Mouse (Mus musculus): ENCODE measurements at regions not wholly inside any gene's neighbourhood (a gene's known extent, or its start where the extent isn't known, plus 50 kb on each side); places are given as distances from the start of the nearest gene placed in this dataset.

DNA sequence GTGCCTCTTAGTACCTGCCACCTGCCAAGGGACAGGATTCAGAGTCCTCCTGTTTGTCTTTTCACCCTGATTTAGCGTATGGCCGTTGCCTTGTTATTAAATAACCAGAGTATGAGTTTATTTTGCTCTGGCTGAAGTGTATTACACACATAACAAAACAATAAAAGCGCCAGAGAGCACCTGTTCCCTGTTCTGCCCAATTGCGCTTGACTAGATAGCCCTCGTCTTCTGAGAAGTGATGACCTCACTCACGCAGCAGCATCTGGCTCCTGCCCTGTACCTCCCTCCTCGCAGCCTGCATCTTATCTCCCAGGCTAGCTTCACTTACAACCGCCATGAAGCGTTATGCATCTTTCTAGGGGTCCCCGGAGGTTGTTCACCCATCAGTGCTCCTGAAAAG lies 346.5 kb downstream of the Wdr11 start:
- no peak overlapping the region for H3K4me3 ChIP-seq (replicated peaks; ENCODE audit: insufficient read depth, low read depth, low read length)
- TF ChIP-seq POLR2A (IDR thresholded peaks at IDR 0.05; ENCODE audit: borderline replicate concordance, insufficient read depth, low read length), result no peak
- no peak for TF ChIP-seq CTCF (IDR thresholded peaks at IDR 0.05; ENCODE audit: borderline replicate concordance, insufficient read depth, low read depth, low read length)
- H3K4me1 ChIP-seq (ENCODE audit: control insufficient read depth, insufficient read depth, low read length), result no peaks in the 10 kb centered on the region
- no peak for DNase-seq
- no peaks in the 10 kb centered on the region for H3K27me3 ChIP-seq (ENCODE audit: control insufficient read depth, insufficient read depth, low read length)
- 75% methylated on average over 10 of the region's 10 CpGs for WGBS
- H3K27ac ChIP-seq (ENCODE audit: insufficient read depth, low read length), result no peak overlapping the region

- DNase-seq, result no peak
These were observed 347.6 kb downstream of the Wdr11 start for GRCm38 (mm10) chr7:129939266-129939665.

DNA sequence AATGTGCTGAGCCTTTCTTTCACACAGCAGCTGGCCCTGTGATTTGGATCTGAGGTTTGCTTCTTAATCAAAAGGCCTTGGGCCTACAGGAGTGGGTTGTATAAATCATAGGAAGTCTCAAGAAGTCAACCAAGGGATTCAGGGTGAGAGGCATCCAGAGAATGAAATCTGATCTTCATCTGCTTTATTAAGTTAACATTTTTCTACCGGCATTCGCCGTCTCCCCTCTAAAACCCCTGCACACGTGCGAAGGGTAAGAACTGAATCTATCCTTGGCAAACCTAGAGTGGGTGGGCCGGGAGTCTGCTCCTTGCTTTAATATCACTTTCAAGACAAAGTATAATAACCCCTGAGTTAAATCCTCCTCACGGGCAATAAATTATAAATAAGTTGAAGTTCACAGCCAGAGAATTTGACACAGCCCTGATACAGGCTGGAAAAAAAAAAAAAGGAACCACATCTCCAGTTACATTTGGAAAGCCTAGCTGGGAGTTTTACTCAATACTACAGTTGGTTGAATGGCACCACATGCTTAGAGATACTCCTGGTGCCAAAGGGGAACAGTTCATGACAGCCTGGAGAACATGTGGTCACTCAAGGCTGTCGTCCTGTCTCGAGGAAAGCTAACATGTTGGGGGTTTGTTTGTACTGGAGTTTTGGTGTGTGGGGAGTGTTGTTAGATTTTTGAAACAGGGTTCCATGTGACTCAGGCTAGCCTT lies 349.8 kb downstream of the Wdr11 start:
- TF ChIP-seq CTCF (IDR thresholded peaks at IDR 0.05; ENCODE audit: borderline replicate concordance, insufficient read depth, low read depth, low read length), result no peak
- TF ChIP-seq POLR2A (IDR thresholded peaks at IDR 0.05; ENCODE audit: borderline replicate concordance, insufficient read depth, low read length), result no peak
- 82% methylated on average over 9 of the region's 9 CpGs for WGBS
- no peak for DNase-seq
- no peaks in the 10 kb centered on the region for H3K27me3 ChIP-seq (ENCODE audit: control insufficient read depth, insufficient read depth, low read length)
- H3K27ac ChIP-seq (ENCODE audit: insufficient read depth, low read length), result no peak overlapping the region
- H3K4me1 ChIP-seq (ENCODE audit: control insufficient read depth, insufficient read depth, low read length), result no peaks in the 10 kb centered on the region
- no peak overlapping the region for H3K4me3 ChIP-seq (replicated peaks; ENCODE audit: insufficient read depth, low read depth, low read length)

More at GRCm38 (mm10) chr7:129939266-129939665, 347.6 kb downstream of the Wdr11 start:
- WGBS, result 58% methylated on average over 5 of the region's 5 CpGs
- Histone ChIP-seq H3K4me1 (ENCODE audit: control insufficient read depth, insufficient read depth, low read length) (no peaks in the 10 kb centered on the region), H3K4me3 (replicated peaks; ENCODE audit: insufficient read depth, low read depth, low read length) (no peak overlapping the region), H3K27me3 (ENCODE audit: control insufficient read depth, insufficient read depth, low read length) (no peaks in the 10 kb centered on the region), H3K27ac (ENCODE audit: insufficient read depth, low read length) (no peak overlapping the region)
- TF ChIP-seq CTCF (IDR thresholded peaks at IDR 0.05; ENCODE audit: borderline replicate concordance, insufficient read depth, low read depth, low read length) (no peak), POLR2A (IDR thresholded peaks at IDR 0.05; ENCODE audit: borderline replicate concordance, insufficient read depth, low read length) (no peak)

- 74% methylated on average over 8 of the region's 8 CpGs for WGBS
- TF ChIP-seq CTCF (IDR thresholded peaks at IDR 0.05; ENCODE audit: borderline replicate concordance, insufficient read depth, low read depth, low read length) (no peak), POLR2A (IDR thresholded peaks at IDR 0.05; ENCODE audit: borderline replicate concordance, insufficient read depth, low read length) (no peak)
- Histone ChIP-seq H3K4me3 (replicated peaks; ENCODE audit: insufficient read depth, low read depth, low read length) (no peak overlapping the region), H3K4me1 (ENCODE audit: control insufficient read depth, insufficient read depth, low read length) (no peaks in the 10 kb centered on the region), H3K27ac (ENCODE audit: insufficient read depth, low read length) (no peak overlapping the region), H3K27me3 (ENCODE audit: control insufficient read depth, insufficient read depth, low read length) (no peaks in the 10 kb centered on the region)
- DNase-seq, result no peak
These were observed 357.0 kb downstream of the Wdr11 start for GRCm38 (mm10) chr7:129948613-129949110.

- DNase-seq, result no peak
- no peak overlapping the region for H3K4me3 ChIP-seq (replicated peaks; ENCODE audit: insufficient read depth, low read depth, low read length)
- H3K27ac ChIP-seq (ENCODE audit: insufficient read depth, low read length), result no peak overlapping the region
- TF ChIP-seq CTCF (IDR thresholded peaks at IDR 0.05; ENCODE audit: borderline replicate concordance, insufficient read depth, low read depth, low read length) (no peak), POLR2A (IDR thresholded peaks at IDR 0.05; ENCODE audit: borderline replicate concordance, insufficient read depth, low read length) (no peak)
- 89% methylated on average over 1 of the region's 1 CpGs for WGBS
- no peaks in the 10 kb centered on the region for H3K4me1 ChIP-seq (ENCODE audit: control insufficient read depth, insufficient read depth, low read length)
- H3K27me3 ChIP-seq (ENCODE audit: control insufficient read depth, insufficient read depth, low read length), result no peaks in the 10 kb centered on the region
These were observed 358.8 kb downstream of the Wdr11 start for GRCm38 (mm10) chr7:129950456-129950855.

DNA sequence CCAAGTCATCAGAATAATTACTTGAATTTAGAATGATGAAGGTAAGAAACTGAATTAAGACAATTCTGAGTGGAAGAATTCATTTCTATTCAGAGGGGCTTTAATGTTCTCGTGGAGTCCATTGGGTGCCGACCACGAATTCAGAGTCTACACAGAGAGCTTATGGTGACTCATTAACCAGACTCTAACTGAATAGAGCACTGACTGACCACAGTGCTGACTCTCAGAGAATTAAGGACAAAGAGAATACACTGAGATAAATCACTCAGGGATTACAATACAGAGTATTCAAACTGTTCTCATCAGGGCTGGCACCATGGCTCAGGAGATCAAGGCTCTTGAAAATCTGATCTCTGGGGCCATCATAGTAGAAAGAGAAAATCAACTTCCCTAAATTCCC lies 366.7 kb downstream of the Wdr11 start:
- DNase-seq, result no peak
- Histone ChIP-seq H3K4me1 (ENCODE audit: control insufficient read depth, insufficient read depth, low read length) (no peaks in the 10 kb centered on the region), H3K27ac (ENCODE audit: insufficient read depth, low read length) (no peak overlapping the region), H3K27me3 (ENCODE audit: control insufficient read depth, insufficient read depth, low read length) (no peaks in the 10 kb centered on the region), H3K4me3 (replicated peaks; ENCODE audit: insufficient read depth, low read depth, low read length) (no peak overlapping the region)
- TF ChIP-seq CTCF (IDR thresholded peaks at IDR 0.05; ENCODE audit: borderline replicate concordance, insufficient read depth, low read depth, low read length) (no peak), POLR2A (IDR thresholded peaks at IDR 0.05; ENCODE audit: borderline replicate concordance, insufficient read depth, low read length) (no peak)
- 88% methylated on average over 3 of the region's 3 CpGs for WGBS

DNA sequence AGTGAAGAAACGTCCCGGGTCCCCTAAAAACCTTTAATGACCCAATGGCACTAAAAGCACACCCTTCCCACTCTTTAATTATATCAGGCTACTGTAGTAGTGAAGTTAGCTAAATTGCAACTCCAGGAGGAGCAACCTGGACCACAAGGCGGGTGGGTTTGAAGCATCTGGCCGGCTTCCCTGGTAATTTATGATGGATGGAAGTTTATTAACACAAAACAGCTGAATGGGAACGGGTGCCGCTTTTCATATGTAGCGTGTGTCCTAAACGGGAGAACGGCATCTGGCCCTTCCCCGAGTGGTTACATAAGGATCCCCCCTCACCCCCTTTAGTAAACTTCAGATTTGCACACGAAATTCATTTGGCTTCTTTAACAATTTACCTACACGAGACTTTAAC lies 370.9 kb downstream of the Wdr11 start:
- no peak for DNase-seq
- TF ChIP-seq POLR2A (IDR thresholded peaks at IDR 0.05; ENCODE audit: borderline replicate concordance, insufficient read depth, low read length) (no peak), CTCF (IDR thresholded peaks at IDR 0.05; ENCODE audit: borderline replicate concordance, insufficient read depth, low read depth, low read length) (no peak)
- no peak overlapping the region for H3K27ac ChIP-seq (ENCODE audit: insufficient read depth, low read length)
- WGBS, result 84% methylated on average over 12 of the region's 12 CpGs
- H3K27me3 ChIP-seq (ENCODE audit: control insufficient read depth, insufficient read depth, low read length), result no peaks in the 10 kb centered on the region
- H3K4me3 ChIP-seq (replicated peaks; ENCODE audit: insufficient read depth, low read depth, low read length), result no peak overlapping the region
- H3K4me1 ChIP-seq (ENCODE audit: control insufficient read depth, insufficient read depth, low read length), result peaks cover 4% of the 10 kb centered on the region

DNA sequence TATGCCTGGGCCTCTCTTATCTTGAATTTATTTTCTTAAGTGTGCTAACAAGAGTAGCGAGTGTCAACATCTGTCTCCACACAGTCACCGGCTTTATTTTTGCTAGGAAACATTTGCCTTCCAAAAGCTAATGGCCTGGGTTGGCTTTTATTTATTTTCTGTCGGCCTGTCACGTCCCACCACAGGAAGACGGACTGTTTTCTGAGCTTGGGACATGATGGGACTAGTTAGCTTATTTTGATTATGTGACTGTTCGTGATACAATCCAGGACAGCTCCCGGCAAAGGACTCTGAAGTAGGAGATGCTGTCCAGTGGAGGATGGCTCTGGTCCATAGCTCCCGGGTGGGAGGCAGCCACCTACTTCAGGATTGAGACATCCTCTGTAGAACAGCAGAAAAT lies 372.5 kb downstream of the Wdr11 start:
- TF ChIP-seq POLR2A (IDR thresholded peaks at IDR 0.05; ENCODE audit: borderline replicate concordance, insufficient read depth, low read length), result no peak
- TF ChIP-seq CTCF (IDR thresholded peaks at IDR 0.05; ENCODE audit: borderline replicate concordance, insufficient read depth, low read depth, low read length), result no peak
- H3K27me3 ChIP-seq (ENCODE audit: control insufficient read depth, insufficient read depth, low read length), result no peaks in the 10 kb centered on the region

More for the DNA sequence above, 372.5 kb downstream of the Wdr11 start:
- Histone ChIP-seq H3K27ac (ENCODE audit: insufficient read depth, low read length) (no peak overlapping the region), H3K4me1 (ENCODE audit: control insufficient read depth, insufficient read depth, low read length) (peaks cover 4% of the 10 kb centered on the region), H3K4me3 (replicated peaks; ENCODE audit: insufficient read depth, low read depth, low read length) (no peak overlapping the region)
- 84% methylated on average over 8 of the region's 8 CpGs for WGBS
- no peak for DNase-seq
